Mouse (Mus musculus) heart, embryonic 15.5 days (tissue): ENCODE results near the gene Nps. TPM values are rescaled to one million over a fixed set of nuclear protein-coding genes. Genes with fewer than 3 reads are reported as not detected.

Source experiments
- ATAC-seq: fragments of 200-750 bp; cut with Nextera tagmentation; replicated peaks from 2 replicates; pipeline ENCODE4 v1.8.0; 2017; ENCODE audit warnings: low read depth, moderate TSS enrichment; ENCODE audit not compliant: insufficient number of reproducible peaks, insufficient read depth, low FRiP score
- H3K27ac ChIP-seq: fragments of 300-500 bp; sonication (generic); 2 replicates; pipeline ENCODE4 v1.5.1; 2015; ENCODE audit warnings: mild to moderate bottlenecking, inconsistent platforms
- H3K27me3 ChIP-seq: fragments of 300-500 bp; sonication (generic); 2 replicates; pipeline ENCODE4 v1.6.1; 2015; ENCODE audit warnings: inconsistent platforms
- H3K36me3 ChIP-seq: fragments of 300-500 bp; sonication (generic); 2 replicates; pipeline ENCODE4 v1.6.1; 2015; ENCODE audit warnings: mild to moderate bottlenecking, inconsistent platforms
- H3K4me1 ChIP-seq: fragments of 300-500 bp; sonication (generic); replicated peaks from 2 replicates; pipeline ENCODE4 v1.6.1; 2015; ENCODE audit warnings: inconsistent platforms
- H3K4me2 ChIP-seq: fragments of 300-500 bp; sonication (generic); 2 replicates; pipeline ENCODE4 v1.6.1; 2015; ENCODE audit warnings: inconsistent platforms, mild to moderate bottlenecking, moderate library complexity
- H3K4me3 ChIP-seq: fragments of 300-500 bp; sonication (generic); 2 replicates; pipeline ENCODE4 v1.5.1; 2015; ENCODE audit warnings: mild to moderate bottlenecking, inconsistent platforms
- H3K9ac ChIP-seq: fragments of 300-500 bp; sonication (generic); 2 replicates; pipeline ENCODE4 v1.6.1; 2015; ENCODE audit warnings: mild to moderate bottlenecking, inconsistent platforms
- H3K9me3 ChIP-seq: fragments of 300-500 bp; sonication (generic); replicated peaks from 2 replicates; pipeline ENCODE4 v1.6.1; 2016; ENCODE audit warnings: inconsistent platforms
- WGBS: fragments of 180-500 bp; shearing (Covaris S2); methylation state at CpG from one replicate; pipeline ENCODE4 v1.1.7; 2015; ENCODE audit warnings: mixed read lengths; 5-methylcytosine and 5-hydroxymethylcytosine counted together
- polyA plus RNA-seq: library from polyadenylated mRNA; unstranded; fragments of >200 nt; fragmentation: Nextera tagmentation; extraction: Ambion mirVana; gene quantifications from 2 replicates; pipeline ENCODE4 v1.2.1, GENCODE M21; 2015

Nps gene
- polyA plus RNA-seq, 1 experiment from 2014 or later: not detected

- no peak for ATAC-seq
- WGBS: 72% methylated on average over 9 of the region's 9 CpGs
Observed at GRCm38 (mm10) chr7:135244171-135244880, 14.2 kb upstream of the Nps start.

GRCm38 (mm10) chr7:135246386-135246785, 12.1 kb upstream of the Nps start:
- Histone ChIP-seq H3K4me2 (no peak overlapping the region), H3K9ac (no peak overlapping the region), H3K36me3 (no peaks in the 10 kb centered on the region), H3K9me3 (no peaks in the 10 kb centered on the region), H3K27me3 (no peaks in the 10 kb centered on the region), H3K4me3 (no peak overlapping the region), H3K4me1 (no peaks in the 10 kb centered on the region), H3K27ac (no peak overlapping the region)
- no peak for ATAC-seq
- WGBS: 81% methylated on average over 5 of the region's 5 CpGs

More at GRCm38 (mm10) chr7:135244171-135244880, 14.2 kb upstream of the Nps start:
- Histone ChIP-seq H3K9ac (no peak overlapping the region), H3K27ac (no peak overlapping the region), H3K4me2 (no peak overlapping the region), H3K4me3 (no peak overlapping the region), H3K27me3 (no peaks in the 10 kb centered on the region), H3K36me3 (no peaks in the 10 kb centered on the region), H3K9me3 (no peaks in the 10 kb centered on the region), H3K4me1 (no peaks in the 10 kb centered on the region)

- H3K36me3 ChIP-seq: no peaks in the 10 kb centered on the region
- no peaks in the 10 kb centered on the region for H3K9me3 ChIP-seq
- H3K4me3 ChIP-seq: no peak overlapping the region
- no peak overlapping the region for H3K9ac ChIP-seq
- H3K27ac ChIP-seq: no peak overlapping the region
- no peak for ATAC-seq
- H3K4me2 ChIP-seq: no peak overlapping the region
- no peaks in the 10 kb centered on the region for H3K4me1 ChIP-seq
- H3K27me3 ChIP-seq: no peaks in the 10 kb centered on the region
- 90% methylated on average over 2 of the region's 2 CpGs for WGBS
Observed at GRCm38 (mm10) chr7:135253249-135253648, 5.3 kb upstream of the Nps start.

- Histone ChIP-seq H3K27me3 (no peaks in the 10 kb centered on the region), H3K9ac (no peak overlapping the region), H3K4me3 (no peak overlapping the region), H3K27ac (no peak overlapping the region), H3K4me1 (no peaks in the 10 kb centered on the region), H3K36me3 (no peaks in the 10 kb centered on the region), H3K4me2 (no peak overlapping the region), H3K9me3 (no peaks in the 10 kb centered on the region)
- 70% methylated on average over 2 of the region's 2 CpGs for WGBS
- no peak for ATAC-seq
Observed at GRCm38 (mm10) chr7:135254423-135254822, 4.1 kb upstream of the Nps start.

- H3K27me3 ChIP-seq: no peaks in the 10 kb centered on the region
- no peak overlapping the region for H3K9ac ChIP-seq
- H3K4me1 ChIP-seq: no peaks in the 10 kb centered on the region
- no peaks in the 10 kb centered on the region for H3K36me3 ChIP-seq
- ATAC-seq: no peak
- no peak overlapping the region for H3K4me3 ChIP-seq
- no peak overlapping the region for H3K4me2 ChIP-seq
- WGBS: 66% methylated on average over 5 of the region's 5 CpGs
- no peaks in the 10 kb centered on the region for H3K9me3 ChIP-seq
- no peak overlapping the region for H3K27ac ChIP-seq
Observed at GRCm38 (mm10) chr7:135271011-135271410, 12.5 kb downstream of the Nps start.

GRCm38 (mm10) chr7:135283212-135283611, 24.7 kb downstream of the Nps start:
- no peaks in the 10 kb centered on the region for H3K9me3 ChIP-seq
- H3K27me3 ChIP-seq: no peaks in the 10 kb centered on the region
- no peak for ATAC-seq
- H3K36me3 ChIP-seq: no peaks in the 10 kb centered on the region
- no peak overlapping the region for H3K9ac ChIP-seq
- no peak overlapping the region for H3K27ac ChIP-seq
- no peak overlapping the region for H3K4me2 ChIP-seq
- no peaks in the 10 kb centered on the region for H3K4me1 ChIP-seq
- 85% methylated on average over 3 of the region's 3 CpGs for WGBS
- H3K4me3 ChIP-seq: no peak overlapping the region

GRCm38 (mm10) chr7:135289976-135290375, 31.5 kb downstream of the Nps start:
- WGBS: 69% methylated on average over 3 of the region's 3 CpGs
- no peak overlapping the region for H3K27ac ChIP-seq
- no peaks in the 10 kb centered on the region for H3K4me1 ChIP-seq
- no peak for ATAC-seq
- no peak overlapping the region for H3K4me2 ChIP-seq
- no peak overlapping the region for H3K9ac ChIP-seq
- H3K27me3 ChIP-seq: no peaks in the 10 kb centered on the region
- H3K4me3 ChIP-seq: no peak overlapping the region
- H3K9me3 ChIP-seq: no peaks in the 10 kb centered on the region
- no peaks in the 10 kb centered on the region for H3K36me3 ChIP-seq

GRCm38 (mm10) chr7:135291646-135292236, 33.2 kb downstream of the Nps start:
- no peaks in the 10 kb centered on the region for H3K27me3 ChIP-seq
- no peak overlapping the region for H3K4me2 ChIP-seq
- H3K36me3 ChIP-seq: no peaks in the 10 kb centered on the region
- no peak for ATAC-seq
- 72% methylated on average over 15 of the region's 15 CpGs for WGBS
- no peaks in the 10 kb centered on the region for H3K4me1 ChIP-seq
- H3K4me3 ChIP-seq: no peak overlapping the region
- no peak overlapping the region for H3K9ac ChIP-seq
- H3K27ac ChIP-seq: no peak overlapping the region
- no peaks in the 10 kb centered on the region for H3K9me3 ChIP-seq

GRCm38 (mm10) chr7:135294498-135294897, 36.0 kb downstream of the Nps start:
- 75% methylated on average over 3 of the region's 3 CpGs for WGBS

GRCm38 (mm10) chr7:135304496-135304895, 46.0 kb downstream of the Nps start:
- H3K4me1 ChIP-seq: no peaks in the 10 kb centered on the region
- no peak overlapping the region for H3K27ac ChIP-seq
- H3K9me3 ChIP-seq: no peaks in the 10 kb centered on the region
- WGBS: 71% methylated on average over 2 of the region's 2 CpGs
- no peak overlapping the region for H3K9ac ChIP-seq
- H3K36me3 ChIP-seq: no peaks in the 10 kb centered on the region
- H3K4me2 ChIP-seq: no peak overlapping the region
- ATAC-seq: no peak
- no peaks in the 10 kb centered on the region for H3K27me3 ChIP-seq
- no peak overlapping the region for H3K4me3 ChIP-seq

More at GRCm38 (mm10) chr7:135294498-135294897, 36.0 kb downstream of the Nps start:
- no peaks in the 10 kb centered on the region for H3K9me3 ChIP-seq
- no peaks in the 10 kb centered on the region for H3K4me1 ChIP-seq
- H3K4me2 ChIP-seq: no peak overlapping the region
- no peak overlapping the region for H3K9ac ChIP-seq
- H3K36me3 ChIP-seq: no peaks in the 10 kb centered on the region
- no peak overlapping the region for H3K4me3 ChIP-seq
- H3K27me3 ChIP-seq: no peaks in the 10 kb centered on the region
- H3K27ac ChIP-seq: no peak overlapping the region
- ATAC-seq: no peak
